Mouse (Mus musculus) olfactory bulb, adult 2 months (tissue): ENCODE results near the gene Efemp2.

Experiments used
- CTCF ChIP-seq: fragments of 200-500 bp; IDR thresholded peaks from 2 replicates; pipeline ENCODE4 v1.5.1; 2012; ENCODE audit warnings: low read depth, mild to moderate bottlenecking, low read length, moderate library complexity; ENCODE audit not compliant: insufficient read depth
- POLR2A ChIP-seq: fragments of 200-500 bp; IDR thresholded peaks from 2 replicates; pipeline ENCODE4 v1.6.1; 2012; ENCODE audit warnings: mild to moderate bottlenecking, low read depth, low read length, moderate library complexity; ENCODE audit not compliant: insufficient read depth

DNA sequence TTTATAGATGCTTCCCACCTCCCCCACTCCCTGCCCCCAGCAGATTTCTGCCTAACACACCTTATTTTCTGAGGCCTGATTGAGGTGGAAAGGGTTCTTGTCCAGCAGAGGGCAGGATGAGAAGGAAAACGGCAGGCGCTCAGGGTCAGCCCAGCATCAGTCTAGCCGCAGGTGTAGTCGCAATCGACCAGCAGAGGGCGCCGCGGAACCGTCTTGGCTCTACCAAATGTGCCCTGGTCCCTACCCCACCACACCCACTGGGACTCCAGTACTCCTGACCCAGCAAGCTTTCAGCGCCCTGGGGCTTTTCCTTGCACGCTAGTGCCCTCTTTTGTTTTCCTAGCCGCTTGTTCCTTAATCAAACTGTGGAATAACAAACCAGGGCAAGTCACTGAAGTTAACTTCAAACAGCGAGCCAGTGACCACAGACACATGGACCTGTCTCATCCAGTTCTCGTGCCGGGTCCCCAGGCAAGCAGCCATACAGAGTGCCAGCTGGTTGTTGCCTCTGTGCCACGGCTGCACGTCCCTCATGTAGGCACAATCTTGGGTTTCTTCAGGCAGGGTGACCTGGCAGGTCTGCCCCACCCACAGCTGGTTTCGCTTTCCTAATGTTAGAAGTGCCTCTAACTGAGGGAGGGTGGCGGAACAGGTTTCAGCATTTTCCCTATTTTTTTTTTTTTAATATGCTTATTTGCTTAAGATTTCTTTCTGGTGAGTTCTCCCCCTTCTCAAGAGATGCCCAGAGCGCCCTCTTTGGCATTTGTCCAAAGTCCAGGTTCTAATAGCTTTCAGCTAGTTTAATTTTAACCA is 55.8 kb downstream of the Efemp2 start:
- TF ChIP-seq POLR2A (no peak), CTCF (peak; percentile 92)
